Mouse (Mus musculus) layer of hippocampus, adult 11-12 months (tissue): ENCODE results near the gene Btbd9.

ENCODE experiments used
- DNase-seq: peaks from one replicate; pipeline ENCODE4 v3.0.0; 2022; ENCODE audit warnings: low spot score

Btbd9 gene

GRCm38 (mm10) chr17:30278596-30279378 is 297.5 kb downstream of the Btbd9 start:
- DNase-seq: no peak

- no peak for DNase-seq
Measured at GRCm38 (mm10) chr17:30276477-30276876, 299.8 kb downstream of the Btbd9 start.

GRCm38 (mm10) chr17:30272769-30273168 is 303.5 kb downstream of the Btbd9 start:
- peak; percentile 81 for DNase-seq

GRCm38 (mm10) chr17:30269136-30270063 is 306.9 kb downstream of the Btbd9 start:
- DNase-seq: peak; percentile 39

GRCm38 (mm10) chr17:30268456-30268855 is 307.8 kb downstream of the Btbd9 start:
- no peak for DNase-seq

GRCm38 (mm10) chr17:30267432-30267973 is 308.8 kb downstream of the Btbd9 start:
- no peak for DNase-seq

GRCm38 (mm10) chr17:30263535-30263934 is 312.8 kb downstream of the Btbd9 start:
- no peak for DNase-seq

- no peak for DNase-seq
Measured at GRCm38 (mm10) chr17:30262943-30263342, 313.3 kb downstream of the Btbd9 start.

GRCm38 (mm10) chr17:30262440-30262839 is 313.8 kb downstream of the Btbd9 start:
- no peak for DNase-seq

GRCm38 (mm10) chr17:30261983-30262340 is 314.3 kb downstream of the Btbd9 start:
- no peak for DNase-seq

- DNase-seq: no peak
Measured at GRCm38 (mm10) chr17:30261307-30261982, 314.8 kb downstream of the Btbd9 start.

- no peak for DNase-seq
Measured at GRCm38 (mm10) chr17:30260641-30261306, 315.5 kb downstream of the Btbd9 start.

GRCm38 (mm10) chr17:30259938-30260337 is 316.4 kb downstream of the Btbd9 start:
- no peak for DNase-seq

GRCm38 (mm10) chr17:30258480-30258879 is 317.8 kb downstream of the Btbd9 start:
- no peak for DNase-seq

- no peak for DNase-seq
Measured at GRCm38 (mm10) chr17:30255928-30256560, 320.2 kb downstream of the Btbd9 start.

GRCm38 (mm10) chr17:30253924-30254323 is 322.4 kb downstream of the Btbd9 start:
- DNase-seq: no peak

GRCm38 (mm10) chr17:30253028-30253427 is 323.3 kb downstream of the Btbd9 start:
- no peak for DNase-seq

GRCm38 (mm10) chr17:30245308-30245706 is 331.0 kb downstream of the Btbd9 start:
- no peak for DNase-seq

GRCm38 (mm10) chr17:30244651-30245307 is 331.5 kb downstream of the Btbd9 start:
- no peak for DNase-seq

GRCm38 (mm10) chr17:30243540-30243939 is 332.7 kb downstream of the Btbd9 start:
- DNase-seq: no peak

- DNase-seq: no peak
Measured at GRCm38 (mm10) chr17:30242647-30243046, 333.6 kb downstream of the Btbd9 start.
